Mouse (Mus musculus): ENCODE data around the gene Rassf4.

Rassf4 gene

DNA sequence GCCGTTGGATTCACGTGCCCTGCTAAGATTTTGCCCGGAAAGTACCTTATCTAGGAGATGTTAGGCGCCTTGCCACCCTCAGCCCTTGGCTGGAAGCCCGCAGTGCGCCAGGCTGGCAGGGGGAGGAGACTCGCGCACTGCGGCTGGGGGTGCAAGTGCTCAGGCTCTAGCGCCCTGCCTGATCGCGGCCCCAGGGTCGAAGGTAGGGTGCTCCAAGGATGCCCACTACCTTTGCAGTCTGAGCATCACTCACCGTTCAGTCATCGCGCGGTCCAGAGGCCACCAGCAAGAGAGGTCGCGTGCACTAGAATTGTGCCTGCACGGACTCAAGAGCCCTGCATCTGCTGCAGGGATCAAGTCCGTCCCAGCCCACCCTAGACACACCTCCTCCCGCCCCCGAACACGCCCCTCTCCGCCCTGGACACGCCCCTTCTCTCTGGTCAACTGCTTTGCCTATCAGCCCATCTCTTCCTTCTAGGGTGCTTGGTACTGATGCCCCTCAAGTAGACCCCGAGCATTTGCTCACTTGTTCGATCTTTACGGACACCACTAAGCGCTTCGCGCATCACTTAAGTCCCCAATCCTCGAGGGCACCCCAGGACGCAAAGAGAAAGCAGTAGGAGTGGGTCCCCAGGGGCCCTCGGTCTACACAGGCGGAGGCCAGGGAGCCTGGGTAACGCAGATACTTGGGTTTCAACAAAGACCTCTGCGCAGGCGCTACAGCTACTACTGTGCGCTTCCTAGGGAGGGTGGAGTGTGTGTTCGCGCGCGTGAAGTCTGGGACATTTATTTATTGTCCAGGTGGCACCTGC lies at the start of gene Rassf4:
Gene Rassf4 (minus strand): TSS at position 482 of the 812 bp plus-strand sequence.
- in situ Hi-C loops (cut with MseI, MboI), result loop anchor here in 1 of 2 experiments (25.0 kb wide), 1 partner anchor 1164 kb away; the partner anchor contains the start of gene Zfp637

- in situ Hi-C loops (cut with MseI, MboI), result no loop called here
Measured at GRCm38 (mm10) chr6:116718920-116719319, 45.2 kb upstream of the Rassf4 start.

DNA sequence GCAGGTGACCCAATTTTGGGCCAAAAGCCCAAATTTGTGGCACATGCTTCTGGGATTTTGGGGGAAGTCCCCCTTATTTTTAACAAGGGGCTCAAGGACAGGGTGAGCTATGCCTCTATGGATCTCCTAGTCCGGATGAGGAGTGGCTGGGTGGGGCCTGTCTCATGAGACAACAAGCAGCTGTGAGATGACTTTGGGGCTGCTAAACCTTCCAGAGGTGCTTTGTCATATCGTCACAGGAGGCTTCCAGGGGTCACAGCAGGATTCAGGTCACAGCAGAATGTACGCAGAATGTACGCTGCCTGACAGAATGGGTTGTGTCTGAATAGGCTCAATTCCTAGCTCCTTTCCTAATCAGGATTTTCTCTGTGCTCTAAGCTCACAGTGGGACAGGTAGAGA lies 44.6 kb upstream of the Rassf4 start:
- in situ Hi-C loops (cut with MseI, MboI), result no loop called here

- in situ Hi-C loops (cut with MseI, MboI), result no loop called here
Measured at GRCm38 (mm10) chr6:116717851-116718250, 44.1 kb upstream of the Rassf4 start.

GRCm38 (mm10) chr6:116716666-116717065 lies 42.9 kb upstream of the Rassf4 start, which contains the start of gene Tmem72:
Gene Tmem72, minus strand, starts transcription at chr6:116716913.
- in situ Hi-C loops (cut with MseI, MboI), result no loop called here

DNA sequence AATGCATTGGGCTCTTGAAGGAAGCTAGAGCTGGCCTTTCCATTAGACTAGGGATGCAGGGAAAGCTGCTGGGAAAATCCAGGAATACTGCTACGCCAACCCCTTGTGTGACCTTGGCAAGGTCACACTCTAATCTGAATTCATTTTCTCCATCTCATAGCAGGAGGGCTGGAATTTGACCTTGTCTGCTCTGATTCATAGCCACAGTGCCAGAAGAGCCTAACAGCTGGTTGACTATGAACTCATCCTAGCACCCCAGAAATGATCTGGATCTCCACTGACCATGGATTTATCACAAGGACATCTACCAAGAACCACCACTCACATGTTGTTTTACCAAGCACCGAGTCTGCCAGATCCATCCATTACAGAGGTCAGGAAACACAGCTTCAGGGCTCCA lies 41.4 kb upstream of the Rassf4 start:
- in situ Hi-C loops (cut with MseI, MboI), result no loop called here

DNA sequence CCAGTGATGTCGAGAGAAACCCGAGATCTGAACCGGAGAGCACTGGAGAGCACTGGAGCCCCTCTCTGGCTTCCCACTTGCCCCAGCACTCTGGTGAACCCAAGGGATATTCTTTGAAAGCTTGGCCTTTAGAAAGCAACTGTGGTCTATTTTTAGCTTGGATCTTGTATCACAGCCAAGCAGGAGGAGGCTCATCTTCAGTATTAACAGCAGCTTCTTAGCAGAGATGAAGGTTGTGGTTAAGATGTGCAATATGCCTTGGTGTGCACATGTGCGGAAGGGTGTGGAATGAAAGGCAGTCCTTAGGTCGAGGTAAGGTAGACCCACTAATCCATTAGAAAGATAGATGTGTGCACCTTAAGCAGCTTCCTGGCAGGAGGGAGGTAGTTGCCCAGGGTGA lies 40.8 kb upstream of the Rassf4 start:
- in situ Hi-C loops (cut with MseI, MboI), result no loop called here

GRCm38 (mm10) chr6:116713966-116714365 lies 40.2 kb upstream of the Rassf4 start:
- in situ Hi-C loops (cut with MseI, MboI), result no loop called here

- in situ Hi-C loops (cut with MseI, MboI), result no loop called here
Measured at GRCm38 (mm10) chr6:116712503-116712902, 38.8 kb upstream of the Rassf4 start.

DNA sequence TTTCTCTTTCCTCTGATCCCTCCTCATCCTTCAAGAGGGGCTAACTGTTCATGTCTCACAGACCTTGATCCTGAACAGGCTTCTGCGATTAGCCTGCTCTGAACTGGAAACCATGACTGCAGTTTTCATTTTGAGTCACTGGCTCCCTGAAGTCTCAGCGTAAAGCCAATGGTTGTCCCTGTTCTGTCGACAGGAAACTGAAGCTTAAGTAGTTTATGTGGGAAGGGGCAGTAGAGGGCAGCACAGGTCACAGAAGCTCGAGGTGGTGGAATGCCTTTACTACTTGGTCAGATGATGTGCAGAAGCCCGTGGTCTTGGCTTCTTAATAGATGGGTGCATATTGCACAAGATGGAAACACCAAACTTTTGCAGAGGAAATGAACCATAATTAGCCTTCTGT lies 38.3 kb upstream of the Rassf4 start:
- in situ Hi-C loops (cut with MseI, MboI), result no loop called here

DNA sequence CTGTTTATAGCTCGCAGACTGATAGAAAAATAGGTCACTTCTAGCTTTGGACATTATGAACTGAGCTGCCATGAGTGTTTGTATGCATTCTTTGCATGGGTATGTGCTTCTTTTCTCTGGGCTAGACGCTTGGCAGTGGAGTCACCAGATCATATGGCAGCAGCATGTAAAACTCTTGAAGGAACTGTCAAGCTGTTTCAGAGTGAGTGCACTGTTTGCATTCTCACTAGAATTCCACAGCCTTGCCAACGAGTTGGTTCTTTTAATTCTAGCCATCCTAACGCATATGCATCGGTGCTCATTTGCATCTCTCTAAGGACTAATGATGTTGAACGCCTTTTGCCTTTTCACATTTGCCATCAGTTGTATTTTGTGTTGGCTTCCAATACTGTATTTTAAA lies 30.6 kb upstream of the Rassf4 start:
- in situ Hi-C loops (cut with MseI, MboI), result no loop called here

- in situ Hi-C loops (cut with MseI, MboI), result no loop called here
Measured at GRCm38 (mm10) chr6:116700821-116701220, 27.1 kb upstream of the Rassf4 start.

DNA sequence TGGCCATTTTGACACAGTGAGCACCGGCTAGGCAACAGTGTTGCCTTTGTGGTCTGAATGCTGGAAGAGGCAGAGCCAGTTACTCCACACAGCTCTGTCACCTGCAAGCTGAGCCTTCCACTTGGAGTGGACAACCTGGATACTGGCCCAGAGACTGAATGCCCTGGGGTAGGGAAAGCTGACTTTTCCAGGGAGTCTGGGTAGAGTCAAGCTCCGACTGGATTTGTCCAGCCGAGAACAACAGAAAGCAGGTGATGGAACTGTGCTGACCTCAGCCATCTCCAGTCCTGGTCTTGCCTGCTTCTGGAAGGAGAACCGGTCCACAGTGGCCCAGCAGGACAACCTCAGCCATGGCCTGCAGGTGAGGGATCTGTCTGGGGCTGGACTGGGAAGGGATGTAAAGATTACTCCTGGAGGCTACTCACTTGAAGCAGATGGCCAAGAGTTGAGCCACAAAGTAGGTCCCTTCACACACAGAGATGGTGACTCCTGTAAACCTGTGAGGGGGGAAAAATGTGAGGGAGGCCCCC lies 24.2 kb upstream of the Rassf4 start:
- in situ Hi-C loops (cut with MseI, MboI), result loop anchor here (5.0 kb wide), 1 partner anchor 46 kb away; the partner anchor contains the start of gene Depp1 (in 2 of the 2)

DNA sequence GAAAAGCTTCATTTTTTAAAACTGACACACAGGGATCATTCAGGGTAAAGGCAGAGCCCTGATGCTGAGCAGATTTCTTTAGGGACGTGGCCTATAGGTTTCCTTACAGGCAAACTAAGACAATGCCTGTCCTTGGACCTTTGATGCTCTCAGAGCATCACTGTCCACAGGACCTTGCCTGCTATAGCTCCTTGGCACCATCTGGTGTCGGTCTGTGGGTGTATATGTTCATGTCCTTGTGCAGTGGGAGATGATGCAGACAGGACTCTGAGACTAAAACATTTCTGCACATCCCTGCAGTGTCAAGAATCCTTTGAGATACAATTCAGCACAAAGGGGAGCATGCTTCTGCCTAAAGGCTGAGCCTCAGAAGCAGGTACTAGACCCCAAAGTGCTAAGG lies 23.7 kb upstream of the Rassf4 start:
- in situ Hi-C loops (cut with MseI, MboI), result loop anchor here (5.0 kb wide), 1 partner anchor 45 kb away; the partner anchor contains the start of gene Depp1 (in 2 of the 2)

- in situ Hi-C loops (cut with MseI, MboI), result no loop called here
Measured at GRCm38 (mm10) chr6:116694346-116694745, 20.6 kb upstream of the Rassf4 start.

GRCm38 (mm10) chr6:116693639-116694038 lies 19.9 kb upstream of the Rassf4 start:
- in situ Hi-C loops (cut with MseI, MboI), result no loop called here

- in situ Hi-C loops (cut with MseI, MboI), result no loop called here
Measured at GRCm38 (mm10) chr6:116682317-116682716, 8.6 kb upstream of the Rassf4 start.

GRCm38 (mm10) chr6:116679563-116680288 lies 6.0 kb upstream of the Rassf4 start:
- in situ Hi-C loops (cut with MseI, MboI), result no loop called here

GRCm38 (mm10) chr6:116677321-116677720 lies 3.6 kb upstream of the Rassf4 start:
- in situ Hi-C loops (cut with MseI, MboI), result no loop called here

DNA sequence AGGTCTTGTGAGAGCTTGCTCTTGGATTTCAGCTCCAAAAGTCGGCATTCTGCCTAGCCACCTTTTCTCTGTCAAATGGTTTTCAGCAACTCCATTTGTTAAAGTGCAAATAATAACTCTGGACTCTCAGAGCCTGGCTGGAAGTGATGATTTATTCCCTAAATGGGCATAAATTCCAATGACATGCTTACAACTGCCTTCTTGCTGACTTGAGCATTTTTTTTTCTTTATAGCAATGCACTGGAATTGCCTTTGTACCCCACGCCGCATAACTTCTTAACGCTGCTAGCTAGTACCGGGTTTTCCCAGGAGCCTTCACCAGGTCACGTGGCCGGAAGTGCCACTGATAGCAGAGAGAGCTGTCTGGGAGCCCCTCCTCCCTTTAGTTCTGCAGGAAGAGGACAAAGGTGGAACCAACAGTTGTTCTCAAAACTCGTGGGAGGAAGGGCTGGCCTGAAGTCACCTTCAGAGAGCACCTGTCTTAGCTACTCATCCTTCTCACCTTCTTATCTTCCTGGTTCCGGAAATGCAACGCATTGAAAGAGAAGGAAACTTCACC lies 2.7 kb upstream of the Rassf4 start:
- in situ Hi-C loops (cut with MseI, MboI), result no loop called here

GRCm38 (mm10) chr6:116674283-116674886 lies 633 bp upstream of the Rassf4 start:
- in situ Hi-C loops (cut with MseI, MboI), result loop anchor here in 1 of 2 experiments (25.0 kb wide), 1 partner anchor 1163 kb away; the partner anchor contains the start of gene Zfp637
